Mouse (Mus musculus): Measurements from ENCODE around the gene Gm4175. TPM values are rescaled to one million over a fixed set of nuclear protein-coding genes. Genes with fewer than 3 reads are reported as not detected.
"Not testable (repeated sequence)": the region's sequence is repeated elsewhere in the genome, so short reads cannot be mapped to it uniquely, and the experiment has no call there.

The Gm4175 gene
- total RNA-seq (2022) = not detected

GRCm38 (mm10) chr7:21761375-21761774 lies at the start of gene Gm4175:
Gene Gm4175, minus strand, starts transcription at chr7:21761475.
- not testable (repeated sequence) for DNase-seq (ENCODE audit: low spot score in 2 of 2)

GRCm38 (mm10) chr7:21796628-21797027 lies 35.4 kb upstream of the Gm4175 start, which contains the start of gene Gm4177:
Gene Gm4177, minus strand, starts transcription at chr7:21796728.
- not testable (repeated sequence) for DNase-seq (ENCODE audit: low spot score in 2 of 2)

Other genes with a start within 250 kb of the Gm4175 start
- not detected for gene Vmn1r130, start 249.7 kb downstream of the Gm4175 start, total RNA-seq (2022)
- not detected for gene Vmn1r131, start 215.4 kb downstream of the Gm4175 start, total RNA-seq (2022)
- gene Vmn1r132, start 147.4 kb downstream of the Gm4175 start, total RNA-seq (2022) = not detected
- not detected for gene Gm4177, start 35.3 kb upstream of the Gm4175 start, total RNA-seq (2022)
- gene Vmn1r135, start 70.9 kb upstream of the Gm4175 start, total RNA-seq (2022) = not detected
- not detected for gene Gm5725, start 82.8 kb upstream of the Gm4175 start, total RNA-seq (2022)
- gene Gm5891, start 159.8 kb upstream of the Gm4175 start, total RNA-seq (2022) = not detected
- not detected for gene Vmn1r137, start 233.1 kb upstream of the Gm4175 start, total RNA-seq (2022)

All from layer of hippocampus, adult 8-10 months (tissue).